Mouse (Mus musculus) liver, embryonic 14.5 days (tissue): ENCODE measurements around the gene Olfr735. TPM values are rescaled to one million over a fixed set of nuclear protein-coding genes. Genes with fewer than 3 reads are reported as not detected.

Source experiments
- ATAC-seq: fragments of 200-750 bp; cut with Nextera tagmentation; 2 replicates; pipeline ENCODE4 v1.8.0; 2017; ENCODE audit warnings: moderate number of reproducible peaks, mild to moderate bottlenecking, moderate library complexity; ENCODE audit not compliant: insufficient read depth
- DNase-seq, 3 experiments: peaks; one replicate each; pipeline ENCODE4 v3.0.0-alpha.2; 2012 to 2013; ENCODE audit warnings: low read depth in 3 of 3, low spot score in 3 of 3
- H3K27ac ChIP-seq: fragments of 300-500 bp; sonication (generic); 2 replicates; pipeline ENCODE4 v1.5.1; 2014; ENCODE audit warnings: moderate library complexity, mild to moderate bottlenecking, control low read depth, inconsistent platforms
- H3K27me3 ChIP-seq: fragments of 300-500 bp; sonication (generic); 2 replicates; pipeline ENCODE4 v1.6.1; 2014; ENCODE audit warnings: mild to moderate bottlenecking, low read length, moderate library complexity; ENCODE audit not compliant: control insufficient read depth, insufficient read depth
- H3K36me3 ChIP-seq: fragments of 300-500 bp; sonication (generic); replicated peaks from 2 replicates; pipeline ENCODE4 v1.6.1; 2014; ENCODE audit warnings: low read depth; ENCODE audit not compliant: control insufficient read depth, insufficient read depth
- H3K4me1 ChIP-seq, 2 experiments: fragments of 200-500 bp in 1 of 2; fragments of 300-500 bp in 1 of 2; sonication (generic) in 1 of 2; replicated peaks; 2 replicates each; pipeline ENCODE4 v1.6.1; 2012 to 2014; ENCODE audit warnings: antibody characterized with exemption in 1 of 2, inconsistent platforms in 1 of 2, low read length in 1 of 2; ENCODE audit not compliant: control insufficient read depth in 2 of 2, insufficient read depth in 2 of 2
- H3K4me2 ChIP-seq: fragments of 300-500 bp; sonication (generic); 2 replicates; pipeline ENCODE4 v1.6.1; 2014; ENCODE audit warnings: low read depth, mild to moderate bottlenecking, control low read depth, moderate library complexity
- H3K4me3 ChIP-seq, 2 experiments: fragments of 200-500 bp in 1 of 2; fragments of 300-500 bp in 1 of 2; sonication (generic) in 1 of 2; 2 replicates each; pipeline ENCODE4 v1.5.1; 2012 to 2014; ENCODE audit warnings: low read depth in 2 of 2, low read length in 2 of 2, mild to moderate bottlenecking in 2 of 2, control low read depth in 1 of 2, inconsistent platforms in 1 of 2, moderate library complexity in 1 of 2; ENCODE audit not compliant: insufficient read depth in 1 of 2
- H3K9ac ChIP-seq: fragments of 300-500 bp; sonication (generic); replicated peaks from 2 replicates; pipeline ENCODE4 v1.6.1; 2014; ENCODE audit warnings: mild to moderate bottlenecking, control low read depth, moderate library complexity
- H3K9me3 ChIP-seq: fragments of 300-500 bp; sonication (generic); 2 replicates; pipeline ENCODE4 v1.6.1; 2016; ENCODE audit warnings: low read length, mixed read lengths; ENCODE audit not compliant: control insufficient read depth
- CTCF ChIP-seq: IDR thresholded peaks from 2 replicates; pipeline ENCODE4 v1.5.1; 2016; ENCODE audit warnings: antibody characterized with exemption, low read depth, control low read depth
- EP300 ChIP-seq: IDR thresholded peaks from 2 replicates; pipeline ENCODE4 v1.6.1; 2016; ENCODE audit warnings: antibody characterized with exemption, low read depth
- WGBS: fragments of 180-500 bp; shearing (Covaris S2); extraction: QIAGEN DNeasy Blood & Tissue Kit; methylation state at CpG from one replicate; pipeline ENCODE4 v1.1.7; 2014; ENCODE audit not compliant: insufficient replicate concordance; 5-methylcytosine and 5-hydroxymethylcytosine counted together
- polyA plus RNA-seq, 2 experiments: library from polyadenylated mRNA; depleted of rRNA in 1 of 2; stranded (reverse) in 1 of 2; unstranded in 1 of 2; fragments of >200 nt; fragmentation: Nextera tagmentation in 1 of 2; extraction: Ambion mirVana in 1 of 2; gene quantifications; 2 replicates each; pipeline versions ENCODE4 v1.2.1 to v1.2.3; 2012 to 2014

Gene Olfr735
- polyA plus RNA-seq, 2 experiments = not detected

DNA sequence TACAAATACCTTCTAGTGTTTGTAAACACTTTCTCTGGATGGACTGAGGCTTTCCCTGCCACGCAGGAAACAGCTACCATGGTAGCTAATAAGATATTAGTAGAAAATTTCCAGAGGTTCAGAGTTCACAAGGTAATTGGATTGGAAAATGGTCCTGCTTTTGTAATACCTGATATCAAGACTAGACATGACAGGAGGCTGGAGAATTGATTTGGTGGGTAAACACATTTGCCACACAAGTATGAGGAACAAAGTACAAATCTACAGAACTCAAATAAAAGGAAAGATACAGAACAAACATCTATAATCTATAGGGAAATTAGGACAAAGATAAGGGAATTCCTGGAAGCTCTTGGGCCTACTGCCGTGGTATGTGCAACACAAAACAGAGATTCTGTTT lies 8.1 kb upstream of the Olfr735 start:
- no peaks in the 10 kb centered on the region for H3K27me3 ChIP-seq
- no peak for DNase-seq
- H3K36me3 ChIP-seq = no peaks in the 10 kb centered on the region
- 45% methylated on average over 2 of the region's 2 CpGs for WGBS
- TF ChIP-seq CTCF (no peak), EP300 (no peak)
- H3K9ac ChIP-seq = no peak overlapping the region
- H3K4me2 ChIP-seq = no peak overlapping the region
- no peak overlapping the region for H3K27ac ChIP-seq
- no peak for ATAC-seq
- no peaks in the 10 kb centered on the region for H3K4me1 ChIP-seq
- no peaks in the 10 kb centered on the region for H3K9me3 ChIP-seq
- H3K4me3 ChIP-seq = no peak overlapping the region

GRCm38 (mm10) chr14:50352438-50352837 lies 3.8 kb upstream of the Olfr735 start:
- no peaks in the 10 kb centered on the region for H3K27me3 ChIP-seq
- 26% methylated on average over 3 of the region's 3 CpGs for WGBS
- no peak for ATAC-seq

DNA sequence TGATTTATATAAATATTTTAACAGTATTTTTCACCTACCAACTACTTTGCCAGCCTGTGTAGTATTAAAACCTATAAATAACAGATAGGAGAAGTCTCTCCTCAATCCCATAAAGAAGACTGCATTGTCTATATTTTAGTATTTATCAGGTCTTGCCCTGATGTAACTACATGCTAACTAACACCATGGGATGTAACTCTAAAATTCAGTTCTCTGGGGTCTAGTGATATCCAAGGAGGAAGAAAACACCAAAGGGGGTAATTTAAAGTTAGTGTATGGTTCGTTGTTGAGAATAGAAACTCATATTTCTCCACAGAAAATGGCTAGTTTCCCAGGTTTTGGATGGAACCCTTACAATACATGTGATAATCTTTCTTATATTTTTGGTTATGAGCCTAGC lies 22.0 kb downstream of the Olfr735 start, which contains the start of gene Olfr734:
Gene Olfr734, minus strand, starts transcription at position 101 of the 400 bp plus-strand sequence.
- Histone ChIP-seq H3K36me3 (no peaks in the 10 kb centered on the region), H3K4me2 (no peak within 1 kb of the TSS), H3K27me3 (no peaks in the 10 kb centered on the region), H3K9me3 (no peaks in the 10 kb centered on the region), H3K27ac (no peak within 1 kb of the TSS), H3K9ac (no peak within 1 kb of the TSS), H3K4me1 (no peaks in the 10 kb centered on the region), H3K4me3 (no peak within 1 kb of the TSS)
- 19% methylated on average over 1 of the region's 1 CpGs for WGBS
- TF ChIP-seq EP300 = no peak
- no peak for TF ChIP-seq CTCF
- ATAC-seq (no peak), DNase-seq (no peak)

More at GRCm38 (mm10) chr14:50352438-50352837, 3.8 kb upstream of the Olfr735 start:
- TF ChIP-seq EP300 (no peak), CTCF (peak; percentile 53)
- Histone ChIP-seq H3K27ac (no peak overlapping the region), H3K9me3 (no peaks in the 10 kb centered on the region), H3K4me3 (no peak overlapping the region), H3K4me2 (no peak overlapping the region), H3K4me1 (no peaks in the 10 kb centered on the region), H3K36me3 (no peaks in the 10 kb centered on the region), H3K9ac (no peak overlapping the region)
- DNase-seq = no peak

GRCm38 (mm10) chr14:50301422-50301821 lies 47.2 kb downstream of the Olfr735 start, which contains the start of gene Olfr733:
Gene Olfr733, minus strand, starts transcription at chr14:50301522.
- Histone ChIP-seq H3K27ac (no peak within 1 kb of the TSS), H3K4me3 (no peak within 1 kb of the TSS), H3K4me1 (no peaks in the 10 kb centered on the region), H3K9ac (no peak within 1 kb of the TSS), H3K36me3 (no peaks in the 10 kb centered on the region), H3K4me2 (no peak within 1 kb of the TSS), H3K27me3 (no peaks in the 10 kb centered on the region), H3K9me3 (no peaks in the 10 kb centered on the region)
- DNase-seq (no peak), ATAC-seq (no peak)
- TF ChIP-seq CTCF = no peak
- TF ChIP-seq EP300 = no peak

Other genes starting within 250 kb of the Olfr735 start
- gene Olfr727, start 225.7 kb downstream of the Olfr735 start, polyA plus RNA-seq (2012; rRNA removed) = not detected in 2 replicates
- not detected in 2 replicates for gene Olfr727, start 225.7 kb downstream of the Olfr735 start, polyA plus RNA-seq (2014; fragmentation: Nextera tagmentation; extraction: Ambion mirVana)
- gene Olfr728, start 206.2 kb downstream of the Olfr735 start, polyA plus RNA-seq (2012; rRNA removed) = not detected in 2 replicates
- gene Olfr728, start 206.2 kb downstream of the Olfr735 start, polyA plus RNA-seq (2014; fragmentation: Nextera tagmentation; extraction: Ambion mirVana) = not detected in 2 replicates
- not detected in 2 replicates for gene Olfr729, start 196.0 kb downstream of the Olfr735 start, polyA plus RNA-seq (2012; rRNA removed)
- not detected in 2 replicates for gene Olfr729, start 196.0 kb downstream of the Olfr735 start, polyA plus RNA-seq (2014; fragmentation: Nextera tagmentation; extraction: Ambion mirVana)
- not detected in 2 replicates for gene Olfr730, start 160.7 kb downstream of the Olfr735 start, polyA plus RNA-seq (2012; rRNA removed)
- not detected in 2 replicates for gene Olfr730, start 160.7 kb downstream of the Olfr735 start, polyA plus RNA-seq (2014; fragmentation: Nextera tagmentation; extraction: Ambion mirVana)
- not detected in 2 replicates for gene Olfr731, start 107.0 kb downstream of the Olfr735 start, polyA plus RNA-seq (2012; rRNA removed)
- not detected in 2 replicates for gene Olfr731, start 107.0 kb downstream of the Olfr735 start, polyA plus RNA-seq (2014; fragmentation: Nextera tagmentation; extraction: Ambion mirVana)
- gene Olfr732, start 64.7 kb downstream of the Olfr735 start, polyA plus RNA-seq (2012; rRNA removed) = not detected in 2 replicates
- gene Olfr732, start 64.7 kb downstream of the Olfr735 start, polyA plus RNA-seq (2014; fragmentation: Nextera tagmentation; extraction: Ambion mirVana) = not detected in 2 replicates
- not detected in 2 replicates for gene Olfr733, start 47.4 kb downstream of the Olfr735 start, polyA plus RNA-seq (2012; rRNA removed)
- not detected in 2 replicates for gene Olfr733, start 47.4 kb downstream of the Olfr735 start, polyA plus RNA-seq (2014; fragmentation: Nextera tagmentation; extraction: Ambion mirVana)
- not detected in 2 replicates for gene Olfr734, start 22.1 kb downstream of the Olfr735 start, polyA plus RNA-seq (2012; rRNA removed)
- not detected in 2 replicates for gene Olfr734, start 22.1 kb downstream of the Olfr735 start, polyA plus RNA-seq (2014; fragmentation: Nextera tagmentation; extraction: Ambion mirVana)
- 0.04 TPM in 2 replicates for gene Tlr11, start 9.0 kb upstream of the Olfr735 start, polyA plus RNA-seq (2012; rRNA removed)
- 0.05 TPM in 1 of 2 replicates, not detected in the other for gene Tlr11, start 9.0 kb upstream of the Olfr735 start, polyA plus RNA-seq (2014; fragmentation: Nextera tagmentation; extraction: Ambion mirVana)
- not detected in 2 replicates for gene Olfr736, start 32.3 kb upstream of the Olfr735 start, polyA plus RNA-seq (2012; rRNA removed)
- not detected in 2 replicates for gene Olfr736, start 32.3 kb upstream of the Olfr735 start, polyA plus RNA-seq (2014; fragmentation: Nextera tagmentation; extraction: Ambion mirVana)
- not detected in 2 replicates for gene Olfr738, start 58.7 kb upstream of the Olfr735 start, polyA plus RNA-seq (2012; rRNA removed)
- gene Olfr738, start 58.7 kb upstream of the Olfr735 start, polyA plus RNA-seq (2014; fragmentation: Nextera tagmentation; extraction: Ambion mirVana) = not detected in 2 replicates
- not detected in 2 replicates for gene Olfr739, start 69.8 kb upstream of the Olfr735 start, polyA plus RNA-seq (2012; rRNA removed)
- gene Olfr739, start 69.8 kb upstream of the Olfr735 start, polyA plus RNA-seq (2014; fragmentation: Nextera tagmentation; extraction: Ambion mirVana) = not detected in 2 replicates
- not detected in 2 replicates for gene Olfr740, start 96.7 kb upstream of the Olfr735 start, polyA plus RNA-seq (2012; rRNA removed)
- gene Olfr740, start 96.7 kb upstream of the Olfr735 start, polyA plus RNA-seq (2014; fragmentation: Nextera tagmentation; extraction: Ambion mirVana) = not detected in 2 replicates
- not detected in 2 replicates for gene Olfr741, start 123.9 kb upstream of the Olfr735 start, polyA plus RNA-seq (2012; rRNA removed)
- gene Olfr741, start 123.9 kb upstream of the Olfr735 start, polyA plus RNA-seq (2014; fragmentation: Nextera tagmentation; extraction: Ambion mirVana) = not detected in 2 replicates
- not detected in 2 replicates for gene Olfr742, start 154.7 kb upstream of the Olfr735 start, polyA plus RNA-seq (2012; rRNA removed)
- gene Olfr742, start 154.7 kb upstream of the Olfr735 start, polyA plus RNA-seq (2014; fragmentation: Nextera tagmentation; extraction: Ambion mirVana) = not detected in 2 replicates
- gene Olfr743, start 173.0 kb upstream of the Olfr735 start, polyA plus RNA-seq (2012; rRNA removed) = not detected in 2 replicates
- gene Olfr743, start 173.0 kb upstream of the Olfr735 start, polyA plus RNA-seq (2014; fragmentation: Nextera tagmentation; extraction: Ambion mirVana) = not detected in 2 replicates